Mouse (Mus musculus): ENCODE data around the gene Ebf1. TPM values are rescaled to one million over a fixed set of nuclear protein-coding genes. Genes with fewer than 3 reads are reported as not detected.
A peak's percentile ranks its signal among the peaks of the same experiment; 100 is the strongest.

The Ebf1 gene
- polyA plus RNA-seq, 1 experiment from 2014 or later, result 52.9 TPM

DNA sequence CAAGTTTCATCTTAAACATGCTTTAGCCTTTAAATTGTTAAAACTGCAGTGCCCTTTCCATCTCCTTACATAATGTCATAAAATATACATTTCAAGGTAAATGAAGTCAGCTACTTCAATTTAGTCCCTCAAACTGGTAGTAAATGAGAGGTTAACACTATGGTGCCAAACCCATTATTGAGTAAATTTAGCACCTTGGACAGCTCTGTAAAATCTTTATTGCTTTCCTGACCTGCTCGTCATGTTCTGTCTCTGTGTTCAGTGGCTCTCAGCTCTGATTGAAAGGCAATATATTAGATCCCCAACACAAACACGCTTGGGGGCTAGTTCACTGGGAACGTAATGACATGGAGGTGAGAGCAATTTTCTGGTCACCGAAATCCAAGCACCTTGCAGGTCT is 370.7 kb downstream of the Ebf1 start:
- Histone ChIP-seq H3K27me3 (ENCODE audit: control insufficient read depth, insufficient read depth, low read depth, low read length) (no peaks in the 10 kb centered on the region), H3K9me3 (replicated peaks; ENCODE audit: control insufficient read depth, low read length, poor library complexity, severe bottlenecking) (no peaks in the 10 kb centered on the region), H3K4me2 (ENCODE audit: low read length) (no peak overlapping the region), H3K4me3 (ENCODE audit: low read depth, low read length) (no peak overlapping the region), H3K4me1 (ENCODE audit: control insufficient read depth, insufficient read depth, low read length) (no peaks in the 10 kb centered on the region; the same call in 1 of the 2 replicates), H3K9ac (ENCODE audit: low read depth, low read length) (no peak overlapping the region), H3K36me3 (ENCODE audit: control insufficient read depth, insufficient read depth, low read length) (no peaks in the 10 kb centered on the region), H3K27ac (ENCODE audit: low read length) (no peak overlapping the region)
- 74% methylated on average over 4 of the region's 4 CpGs for WGBS
- no peak for ATAC-seq

DNA sequence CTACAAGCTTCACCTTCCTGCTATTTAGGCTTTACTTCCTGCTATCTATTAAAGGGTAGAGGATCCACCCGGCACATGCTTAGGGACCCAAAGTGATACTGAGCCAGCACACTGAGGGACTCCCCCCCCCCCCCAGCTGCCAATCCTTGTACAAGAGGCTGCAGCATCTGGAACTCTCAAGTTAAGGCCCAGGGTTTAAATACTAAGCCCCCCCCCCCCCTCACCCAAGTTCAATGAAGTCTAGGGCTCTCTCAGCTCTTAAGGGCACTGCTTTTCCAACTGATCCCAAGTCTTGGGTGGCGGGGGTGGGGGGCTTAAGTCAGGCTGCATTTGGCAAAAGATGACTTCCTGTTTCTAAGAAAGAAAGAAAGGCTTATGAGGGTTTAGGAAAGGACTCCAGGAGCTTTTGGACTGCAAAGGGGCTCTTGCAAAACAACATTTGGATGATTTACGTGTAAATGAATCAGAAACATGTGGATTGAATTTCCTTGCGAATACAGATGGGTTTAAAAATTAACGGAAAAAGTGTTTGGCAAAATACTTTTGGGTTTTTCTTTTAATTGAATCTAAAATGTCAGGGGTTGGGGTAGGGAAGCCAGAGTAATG is 385.7 kb downstream of the Ebf1 start:
- no peak overlapping the region for H3K4me3 ChIP-seq (ENCODE audit: low read depth, low read length)
- ATAC-seq, result no peak
- H3K9me3 ChIP-seq (replicated peaks; ENCODE audit: control insufficient read depth, low read length, poor library complexity, severe bottlenecking), result no peaks in the 10 kb centered on the region
- WGBS, result 81% methylated on average over 5 of the region's 5 CpGs
- H3K4me2 ChIP-seq (ENCODE audit: low read length), result no peak overlapping the region
- no peak overlapping the region for H3K9ac ChIP-seq (ENCODE audit: low read depth, low read length)
- no peak overlapping the region for H3K27ac ChIP-seq (ENCODE audit: low read length)
- peaks cover 2% of the 10 kb centered on the region; the same call in 1 of the 2 replicates for H3K4me1 ChIP-seq (ENCODE audit: control insufficient read depth, insufficient read depth, low read length)
- no peaks in the 10 kb centered on the region for H3K36me3 ChIP-seq (ENCODE audit: control insufficient read depth, insufficient read depth, low read length)
- no peaks in the 10 kb centered on the region for H3K27me3 ChIP-seq (ENCODE audit: control insufficient read depth, insufficient read depth, low read depth, low read length)

DNA sequence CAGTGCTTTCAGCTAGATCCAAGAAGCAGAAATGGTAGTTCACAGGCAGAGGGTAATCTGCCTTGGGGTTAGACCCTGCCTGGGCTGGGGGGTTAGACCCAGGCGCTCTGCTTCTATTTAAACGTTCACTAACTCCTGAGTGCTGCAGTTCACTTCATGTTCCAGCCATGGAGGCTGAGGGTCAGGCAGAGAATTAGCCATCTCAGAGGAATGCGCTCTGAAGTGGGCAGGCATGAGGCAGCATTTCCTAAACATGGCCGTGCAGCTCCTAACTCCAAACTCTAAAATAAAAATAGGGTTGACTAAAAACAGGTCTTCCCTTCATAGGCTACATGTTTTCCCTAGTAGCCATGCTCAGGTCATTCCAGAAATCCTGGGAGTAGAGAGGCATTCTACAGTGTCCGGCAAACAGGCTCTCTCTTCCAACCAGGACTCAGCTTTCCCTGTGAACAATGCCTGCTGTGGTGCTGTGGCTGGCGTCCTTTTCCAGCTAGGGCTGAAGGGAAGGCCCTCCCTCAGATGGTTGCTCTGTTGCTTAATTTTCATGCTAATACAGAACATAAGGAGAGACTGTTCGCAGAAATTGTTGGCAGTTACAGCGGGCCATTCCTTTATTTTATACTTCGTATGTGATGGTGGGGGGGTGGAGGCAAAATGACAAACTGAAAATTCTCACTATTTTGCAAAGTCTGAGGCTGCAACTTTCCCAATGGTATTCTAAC is 386.8 kb downstream of the Ebf1 start:
- Histone ChIP-seq H3K9me3 (replicated peaks; ENCODE audit: control insufficient read depth, low read length, poor library complexity, severe bottlenecking) (no peaks in the 10 kb centered on the region), H3K27ac (ENCODE audit: low read length) (no peak overlapping the region), H3K36me3 (ENCODE audit: control insufficient read depth, insufficient read depth, low read length) (no peaks in the 10 kb centered on the region), H3K9ac (ENCODE audit: low read depth, low read length) (no peak overlapping the region), H3K4me3 (ENCODE audit: low read depth, low read length) (no peak overlapping the region), H3K4me2 (ENCODE audit: low read length) (no peak overlapping the region), H3K4me1 (ENCODE audit: control insufficient read depth, insufficient read depth, low read length) (peaks cover 2% of the 10 kb centered on the region; the same call in 1 of the 2 replicates), H3K27me3 (ENCODE audit: control insufficient read depth, insufficient read depth, low read depth, low read length) (no peaks in the 10 kb centered on the region)
- ATAC-seq, result no peak
- WGBS, result 38% methylated on average over 9 of the region's 9 CpGs

DNA sequence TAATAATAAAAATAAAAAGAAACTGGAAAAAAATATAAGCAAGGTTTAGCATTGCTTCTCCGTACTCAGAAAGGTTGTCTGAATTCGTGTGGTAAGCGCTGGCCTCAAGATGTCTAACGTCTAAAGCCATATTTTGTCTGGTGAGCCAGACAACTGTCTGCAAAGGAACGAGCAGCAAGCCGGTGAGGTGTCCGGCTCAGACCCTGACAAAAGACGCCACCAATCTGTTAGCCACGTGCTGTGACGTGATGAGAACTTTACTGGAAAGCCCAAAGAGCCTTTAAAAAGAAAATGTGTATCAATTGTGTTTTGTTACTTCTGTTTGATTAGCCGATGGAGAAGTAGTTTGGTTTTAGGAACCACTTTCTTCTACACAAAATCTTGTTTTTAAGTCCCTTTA is 390.2 kb downstream of the Ebf1 start:
- Histone ChIP-seq H3K9ac (ENCODE audit: low read depth, low read length) (no peak overlapping the region), H3K9me3 (replicated peaks; ENCODE audit: control insufficient read depth, low read length, poor library complexity, severe bottlenecking) (no peaks in the 10 kb centered on the region), H3K4me1 (ENCODE audit: control insufficient read depth, insufficient read depth, low read length) (peaks cover 2% of the 10 kb centered on the region; the same call in 1 of the 2 replicates), H3K36me3 (ENCODE audit: control insufficient read depth, insufficient read depth, low read length) (no peaks in the 10 kb centered on the region), H3K27me3 (ENCODE audit: control insufficient read depth, insufficient read depth, low read depth, low read length) (no peaks in the 10 kb centered on the region), H3K4me2 (ENCODE audit: low read length) (no peak overlapping the region), H3K27ac (ENCODE audit: low read length) (no peak overlapping the region), H3K4me3 (ENCODE audit: low read depth, low read length) (no peak overlapping the region)
- no peak for ATAC-seq
- WGBS, result 52% methylated on average over 11 of the region's 11 CpGs

DNA sequence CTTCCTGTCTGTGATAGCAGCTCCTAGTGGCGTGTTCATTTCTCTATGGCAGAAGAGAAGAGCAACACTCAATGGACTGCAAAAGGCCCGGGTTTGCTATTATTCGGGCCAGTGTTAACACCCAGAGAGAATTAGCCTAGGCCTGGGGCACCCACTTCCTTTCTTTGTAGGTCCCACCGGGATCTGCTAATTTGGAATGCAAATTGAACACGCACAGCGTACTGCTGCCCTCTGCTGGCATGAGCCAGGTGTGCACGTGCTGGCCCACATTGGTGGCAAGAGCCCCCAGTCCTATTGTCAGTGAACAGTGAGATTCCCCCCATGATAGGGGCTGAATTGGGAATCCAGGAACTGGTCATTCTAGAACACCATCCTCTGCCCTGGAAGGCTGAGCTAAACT is 391.0 kb downstream of the Ebf1 start:
- H3K36me3 ChIP-seq (ENCODE audit: control insufficient read depth, insufficient read depth, low read length), result no peaks in the 10 kb centered on the region
- no peaks in the 10 kb centered on the region for H3K27me3 ChIP-seq (ENCODE audit: control insufficient read depth, insufficient read depth, low read depth, low read length)
- peak overlapping the region; percentile 53 for H3K4me2 ChIP-seq (ENCODE audit: low read length)
- H3K4me3 ChIP-seq (ENCODE audit: low read depth, low read length), result 0 out of 2 replicates have a peak overlapping the region, but pooled peaks have one; percentile 12
- H3K27ac ChIP-seq (ENCODE audit: low read length), result no peak overlapping the region
- H3K9me3 ChIP-seq (replicated peaks; ENCODE audit: control insufficient read depth, low read length, poor library complexity, severe bottlenecking), result no peaks in the 10 kb centered on the region
- 1% methylated on average over 7 of the region's 7 CpGs for WGBS
- peaks cover 2% of the 10 kb centered on the region; the same call in 1 of the 2 replicates for H3K4me1 ChIP-seq (ENCODE audit: control insufficient read depth, insufficient read depth, low read length)
- peak; percentile 54; the same call in 1 of the 2 replicates for ATAC-seq
- H3K9ac ChIP-seq (ENCODE audit: low read depth, low read length), result no peak overlapping the region

DNA sequence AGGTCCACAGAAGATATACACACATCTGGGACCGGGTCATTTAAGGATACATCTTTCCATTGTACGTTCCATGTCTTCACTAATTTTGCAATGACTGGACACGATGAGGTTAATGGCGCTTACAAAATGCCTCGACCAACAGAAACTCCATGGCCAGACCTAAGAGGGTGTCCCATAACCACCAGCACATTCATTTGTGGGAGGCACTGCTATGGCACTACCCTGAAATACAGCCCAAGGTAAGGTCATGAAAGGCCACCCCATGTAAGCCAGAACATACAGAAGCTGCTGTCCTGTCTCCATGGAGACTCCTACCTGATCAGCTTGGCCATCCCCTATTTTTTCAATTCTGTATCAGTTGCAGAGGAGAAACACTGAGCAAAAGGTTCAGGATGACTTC is 391.6 kb downstream of the Ebf1 start:
- Histone ChIP-seq H3K36me3 (ENCODE audit: control insufficient read depth, insufficient read depth, low read length) (no peaks in the 10 kb centered on the region), H3K9me3 (replicated peaks; ENCODE audit: control insufficient read depth, low read length, poor library complexity, severe bottlenecking) (no peaks in the 10 kb centered on the region; the same call in 1 of the 2 replicates), H3K4me3 (ENCODE audit: low read depth, low read length) (no peak overlapping the region), H3K27ac (ENCODE audit: low read length) (no peak overlapping the region), H3K4me1 (ENCODE audit: control insufficient read depth, insufficient read depth, low read length) (no peaks in the 10 kb centered on the region; the same call in 1 of the 2 replicates), H3K4me2 (ENCODE audit: low read length) (no peak overlapping the region), H3K9ac (ENCODE audit: low read depth, low read length) (no peak overlapping the region), H3K27me3 (ENCODE audit: control insufficient read depth, insufficient read depth, low read depth, low read length) (no peaks in the 10 kb centered on the region)
- ATAC-seq, result no peak
- 92% methylated on average over 5 of the region's 5 CpGs for WGBS

DNA sequence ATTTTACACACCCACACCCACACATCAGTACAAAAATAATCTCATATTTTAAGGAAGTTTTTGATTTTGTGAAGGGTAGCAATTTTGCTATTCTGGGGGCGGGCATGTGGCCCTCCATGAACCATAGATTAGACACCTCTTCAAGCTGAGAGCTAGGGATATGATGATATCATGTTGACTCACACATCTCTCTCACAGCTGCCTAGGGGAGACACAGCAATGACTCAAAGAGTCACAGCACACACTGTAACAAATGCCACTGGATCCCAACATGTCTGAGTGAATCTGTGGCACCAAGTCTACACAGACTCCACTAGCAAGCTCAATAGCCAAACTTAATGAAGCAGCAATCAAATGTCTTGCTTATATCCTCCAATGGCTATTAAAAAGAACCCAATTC is 395.0 kb downstream of the Ebf1 start:
- Histone ChIP-seq H3K4me2 (ENCODE audit: low read length) (no peak overlapping the region), H3K9ac (ENCODE audit: low read depth, low read length) (no peak overlapping the region), H3K36me3 (ENCODE audit: control insufficient read depth, insufficient read depth, low read length) (no peaks in the 10 kb centered on the region), H3K27ac (ENCODE audit: low read length) (no peak overlapping the region), H3K4me3 (ENCODE audit: low read depth, low read length) (no peak overlapping the region), H3K27me3 (ENCODE audit: control insufficient read depth, insufficient read depth, low read depth, low read length) (no peaks in the 10 kb centered on the region), H3K9me3 (replicated peaks; ENCODE audit: control insufficient read depth, low read length, poor library complexity, severe bottlenecking) (no peaks in the 10 kb centered on the region; the same call in 1 of the 2 replicates), H3K4me1 (ENCODE audit: control insufficient read depth, insufficient read depth, low read length) (no peaks in the 10 kb centered on the region)
- ATAC-seq, result no peak
- 84% methylated on average over 1 of the region's 1 CpGs for WGBS

DNA sequence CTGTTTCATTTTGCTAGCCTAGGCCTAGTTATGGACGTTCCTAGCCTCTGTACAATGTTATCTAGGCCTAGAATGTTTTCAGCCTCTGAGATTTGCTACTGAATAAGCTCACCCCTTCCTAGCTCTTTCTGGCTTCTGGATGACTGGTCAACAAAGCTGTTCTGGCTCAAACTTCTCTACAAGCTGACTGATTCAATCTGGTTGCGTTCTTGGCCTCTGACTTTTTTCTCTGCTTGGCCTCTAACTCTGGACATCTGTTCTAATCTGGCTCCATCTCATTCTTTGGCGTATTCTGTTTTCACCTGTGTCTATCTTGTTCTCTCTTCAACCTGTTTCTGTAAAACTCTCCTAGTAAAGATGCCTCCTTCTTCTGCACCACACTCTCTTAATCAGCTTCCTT is 400.4 kb downstream of the Ebf1 start:
- no peak overlapping the region for H3K4me3 ChIP-seq (ENCODE audit: low read depth, low read length)
- 85% methylated on average over 3 of the region's 3 CpGs for WGBS
- H3K4me1 ChIP-seq (ENCODE audit: control insufficient read depth, insufficient read depth, low read length), result no peaks in the 10 kb centered on the region
- no peaks in the 10 kb centered on the region; the same call in 1 of the 2 replicates for H3K9me3 ChIP-seq (replicated peaks; ENCODE audit: control insufficient read depth, low read length, poor library complexity, severe bottlenecking)
- no peaks in the 10 kb centered on the region for H3K36me3 ChIP-seq (ENCODE audit: control insufficient read depth, insufficient read depth, low read length)
- no peak overlapping the region for H3K27ac ChIP-seq (ENCODE audit: low read length)
- no peak overlapping the region for H3K9ac ChIP-seq (ENCODE audit: low read depth, low read length)
- no peak for ATAC-seq
- H3K4me2 ChIP-seq (ENCODE audit: low read length), result no peak overlapping the region
- no peaks in the 10 kb centered on the region for H3K27me3 ChIP-seq (ENCODE audit: control insufficient read depth, insufficient read depth, low read depth, low read length)

DNA sequence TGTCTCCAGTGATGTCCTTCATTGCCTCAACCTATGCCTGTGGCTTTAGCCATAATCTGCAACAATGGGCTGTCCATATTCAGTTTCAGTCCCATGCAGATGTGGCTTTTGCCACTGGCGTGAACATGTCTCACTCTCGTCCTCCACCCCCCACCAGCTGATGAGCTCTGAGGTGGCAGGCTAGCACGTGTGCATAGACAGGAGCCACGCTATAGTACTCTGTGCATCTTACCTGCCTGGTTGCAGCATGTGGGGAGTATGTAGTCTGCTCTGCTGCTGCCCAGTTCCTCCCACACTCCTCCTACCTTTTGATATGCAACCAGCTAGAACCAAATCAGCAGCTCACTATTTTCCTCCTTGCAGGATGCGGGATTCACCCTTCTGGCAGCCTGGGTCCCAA is 408.9 kb downstream of the Ebf1 start:
- H3K9me3 ChIP-seq (replicated peaks; ENCODE audit: control insufficient read depth, low read length, poor library complexity, severe bottlenecking), result no peaks in the 10 kb centered on the region
- 73% methylated on average over 5 of the region's 5 CpGs for WGBS
- H3K27ac ChIP-seq (ENCODE audit: low read length), result no peak overlapping the region
- peaks cover 11% of the 10 kb centered on the region for H3K4me1 ChIP-seq (ENCODE audit: control insufficient read depth, insufficient read depth, low read length)
- no peaks in the 10 kb centered on the region for H3K27me3 ChIP-seq (ENCODE audit: control insufficient read depth, insufficient read depth, low read depth, low read length)
- no peak overlapping the region for H3K4me2 ChIP-seq (ENCODE audit: low read length)
- H3K9ac ChIP-seq (ENCODE audit: low read depth, low read length), result no peak overlapping the region
- no peaks in the 10 kb centered on the region for H3K36me3 ChIP-seq (ENCODE audit: control insufficient read depth, insufficient read depth, low read length)
- H3K4me3 ChIP-seq (ENCODE audit: low read depth, low read length), result no peak overlapping the region
- no peak for ATAC-seq

Measured in midbrain, embryonic 16.5 days (tissue).